Mouse (Mus musculus) adrenal gland, adult 8-10 months (tissue): ENCODE data around the gene Gm20721. TPM values are rescaled to one million over a fixed set of nuclear protein-coding genes. Genes with fewer than 3 reads are reported as not detected.
A peak's percentile ranks its signal among the peaks of the same experiment; 100 is the strongest.
"Not testable (repeated sequence)": the region's sequence is repeated elsewhere in the genome, so short reads cannot be mapped to it uniquely, and the experiment has no call there.

Experiments
- DNase-seq: peaks from one replicate; pipeline ENCODE4 v3.0.0; 2022
- total RNA-seq, 4 experiments: library from RNA; stranded (reverse); gene quantifications; 2 replicates each; pipeline ENCODE4 v1.2.4; 2022

The Gm20721 gene
- total RNA-seq, 4 experiments from 2014 or later: 1.6 to 2.7 (median 2.3) TPM

DNA sequence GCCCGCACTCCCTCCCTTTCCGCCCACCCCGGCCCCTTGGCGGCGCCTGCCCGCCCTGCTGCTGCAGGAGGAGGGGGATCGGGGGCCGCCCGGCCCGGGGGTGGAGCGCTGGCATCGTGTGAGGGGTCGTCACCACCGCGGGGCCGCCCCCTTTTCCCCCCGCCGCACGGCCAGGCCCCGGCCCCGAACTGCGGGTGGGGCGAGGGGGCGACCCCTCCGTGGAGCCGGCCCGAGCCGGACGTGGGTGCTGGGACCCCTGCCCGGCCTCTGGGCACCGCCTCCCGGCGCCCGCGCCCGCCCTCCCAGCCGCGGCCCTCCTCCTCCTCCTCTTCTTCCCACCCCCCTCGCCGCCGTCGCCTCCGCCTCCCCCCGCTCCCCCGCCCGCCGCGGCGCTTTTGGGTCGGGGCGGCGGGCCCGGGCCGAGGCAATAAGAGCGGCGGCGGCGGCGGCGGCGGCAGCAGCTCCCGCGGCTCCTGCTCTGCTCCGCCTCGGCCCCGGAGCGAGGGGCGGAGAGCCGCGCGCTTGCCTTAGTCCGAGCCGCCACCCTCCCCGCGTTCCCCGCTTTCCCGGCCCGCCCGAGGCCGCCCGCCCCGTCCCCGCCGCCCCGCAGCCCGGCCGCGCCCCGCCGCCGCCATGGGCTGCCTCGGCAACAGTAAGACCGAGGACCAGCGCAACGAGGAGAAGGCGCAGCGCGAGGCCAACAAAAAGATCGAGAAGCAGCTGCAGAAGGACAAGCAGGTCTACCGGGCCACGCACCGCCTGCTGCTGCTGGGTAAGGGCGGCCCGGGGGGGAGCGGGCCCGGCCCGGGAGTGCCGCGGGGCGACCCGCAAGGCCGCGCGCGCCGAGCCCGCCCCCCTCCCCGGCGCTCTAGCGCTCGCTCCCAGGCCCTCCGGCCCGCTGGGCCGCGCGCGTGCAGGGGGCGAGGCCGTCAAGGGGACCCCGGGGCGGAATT is 16.6 kb downstream of the Gm20721 start:
- DNase-seq: peak; percentile 73

DNA sequence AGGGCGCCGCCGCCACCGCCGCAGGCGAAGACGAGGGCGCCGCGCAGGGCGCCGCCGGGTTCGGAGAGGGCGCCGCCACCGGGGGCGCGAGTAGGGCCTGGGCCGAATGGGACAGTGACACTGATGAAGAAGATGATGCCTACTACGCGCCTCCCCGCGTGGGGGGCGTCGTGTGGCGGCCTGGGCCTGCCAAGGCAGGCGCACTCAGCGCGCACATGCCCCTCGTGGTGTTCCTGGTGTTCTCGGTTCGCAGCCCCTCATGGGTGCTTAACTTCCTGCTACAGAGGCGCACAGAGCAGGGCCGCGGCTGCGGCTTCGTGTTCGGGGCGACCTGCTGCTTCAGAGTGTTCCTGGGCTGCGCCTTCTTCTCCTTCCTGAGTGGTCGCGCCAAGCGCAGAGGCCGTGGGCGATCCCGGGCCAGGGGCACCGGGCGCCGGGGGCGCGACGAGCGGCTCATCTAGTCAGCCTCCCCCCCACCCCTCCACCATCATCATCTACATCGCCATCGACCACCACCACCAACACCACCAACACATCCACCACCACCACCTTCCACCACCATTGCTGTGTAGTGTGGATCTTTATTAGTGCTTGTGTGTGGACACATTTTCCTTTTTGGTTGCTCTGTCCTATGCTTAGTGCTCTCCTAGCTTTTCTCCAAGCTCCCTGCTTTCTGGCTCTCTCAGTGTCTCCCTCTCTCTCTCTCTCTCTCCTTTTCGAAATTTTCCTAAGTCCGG is 17.4 kb downstream of the Gm20721 start:
- DNase-seq: no peak

DNA sequence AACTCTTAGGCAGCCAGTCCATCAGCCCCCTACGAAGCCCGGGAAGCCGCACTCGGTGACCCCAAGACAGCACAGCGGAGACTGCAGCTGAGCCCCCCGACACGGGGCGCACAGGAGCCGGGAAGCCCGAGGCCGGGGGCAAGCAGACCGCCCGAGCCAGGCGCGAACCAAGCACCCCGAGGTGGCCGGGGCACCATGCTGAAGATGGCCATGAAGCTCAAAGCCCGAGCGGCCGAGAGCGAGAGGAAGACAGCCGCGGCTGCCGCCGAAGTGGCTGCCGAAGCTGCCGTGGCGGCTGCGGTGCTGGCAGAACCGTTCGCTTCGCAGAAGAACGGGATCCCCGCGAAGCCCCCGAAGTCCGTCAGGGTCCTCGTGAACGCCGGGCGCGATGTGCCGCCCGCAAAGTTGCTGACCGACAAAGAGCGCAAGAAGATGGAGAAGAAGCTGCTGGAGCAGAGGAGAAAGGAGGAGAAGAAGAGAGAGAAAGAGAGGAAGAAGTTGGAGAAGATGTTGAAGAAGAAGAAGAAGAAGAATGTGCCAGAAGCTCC is 18.1 kb downstream of the Gm20721 start:
- no peak for DNase-seq

DNA sequence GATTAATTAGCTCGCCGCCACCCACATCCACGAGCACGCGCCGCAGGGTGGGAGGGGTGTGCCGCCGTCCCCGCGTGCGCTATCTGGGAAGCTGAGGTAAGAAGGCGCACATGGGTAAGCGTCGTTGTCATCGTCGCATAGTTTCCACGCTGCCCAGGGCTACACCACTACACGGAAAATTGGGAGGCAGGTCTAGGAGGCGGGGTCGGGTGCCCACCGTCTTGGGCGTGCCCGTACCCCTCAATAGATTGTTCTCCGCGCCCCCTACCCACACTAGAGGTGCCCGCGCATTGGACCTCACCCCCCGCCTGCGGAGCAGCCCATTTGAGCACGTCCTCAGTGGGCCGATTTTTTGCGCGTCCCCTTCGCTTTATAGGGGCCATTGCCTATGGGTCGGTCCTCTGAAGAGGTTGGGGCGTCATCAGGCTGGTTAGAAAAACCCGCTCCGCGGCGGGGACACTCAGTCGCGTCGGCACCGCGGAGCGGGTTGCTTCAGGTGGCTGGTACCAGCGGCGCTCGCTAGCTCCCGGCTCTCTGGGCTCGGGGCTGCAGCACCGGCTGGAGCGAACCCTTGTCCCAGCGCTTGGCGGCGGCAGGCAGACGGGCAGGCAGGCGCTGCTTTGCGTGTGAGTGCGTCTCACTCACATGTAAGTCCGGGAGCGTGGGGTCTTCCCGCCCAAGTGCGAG is 19.1 kb downstream of the Gm20721 start:
- peak; percentile 73 for DNase-seq

DNA sequence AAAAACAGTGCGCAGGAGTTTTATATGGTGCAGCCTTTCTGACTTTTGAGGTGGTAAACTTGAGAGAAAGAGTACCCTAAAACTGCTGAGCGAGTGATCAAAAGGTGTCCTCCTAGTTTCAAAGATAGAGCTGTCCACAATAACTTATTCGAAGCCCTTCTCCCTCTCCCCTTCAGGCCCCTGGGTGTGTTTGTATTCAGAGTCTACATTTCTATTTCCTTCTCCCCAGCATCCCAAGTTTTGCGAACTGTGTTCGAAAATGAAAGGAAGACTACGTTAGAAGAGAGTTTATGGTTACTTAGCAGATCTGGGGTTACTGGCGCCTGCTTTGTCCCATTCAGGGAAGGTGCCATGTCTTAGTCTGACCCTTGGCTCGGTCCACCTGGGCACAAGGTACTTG is 20.0 kb downstream of the Gm20721 start:
- no peak for DNase-seq

DNA sequence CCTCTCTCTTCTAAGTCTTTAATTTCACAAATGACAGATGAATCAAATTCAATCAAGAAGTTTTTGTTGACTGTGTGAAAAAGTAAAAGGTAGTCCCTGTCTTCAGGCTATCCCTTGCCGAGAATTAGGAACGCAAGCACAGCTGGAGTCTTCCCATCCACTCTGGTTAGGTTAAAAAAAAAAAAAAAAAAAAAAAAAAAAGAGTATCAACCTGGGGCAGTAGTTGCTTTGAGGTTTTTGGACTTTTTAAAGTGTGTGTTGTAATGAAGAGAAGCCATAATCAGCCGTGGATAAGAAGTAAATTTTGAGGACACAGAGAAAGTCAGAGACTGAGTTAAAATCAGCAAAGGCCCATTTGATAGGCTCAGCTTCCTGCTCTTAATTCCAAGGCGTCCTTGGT is 20.5 kb downstream of the Gm20721 start:
- no peak for DNase-seq

DNA sequence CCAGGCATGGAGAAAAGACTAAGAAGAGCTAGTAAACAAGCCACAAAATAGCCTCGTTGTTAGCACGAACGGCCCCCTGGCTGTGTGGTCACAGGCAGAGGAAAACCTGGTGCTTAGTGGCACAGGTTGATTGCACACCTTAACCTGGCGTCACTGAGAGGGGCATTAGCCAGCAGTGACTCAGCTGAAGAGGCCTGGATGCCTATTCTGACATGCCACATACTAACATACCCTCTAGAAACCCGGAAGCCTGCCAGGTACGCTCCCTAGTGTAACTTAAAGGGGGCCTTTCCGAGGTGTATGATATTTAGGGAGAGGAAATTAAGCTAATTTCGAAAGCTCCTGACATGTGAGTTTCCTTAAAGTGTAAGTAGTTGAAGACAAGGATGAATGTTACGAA is 29.9 kb downstream of the Gm20721 start:
- DNase-seq: no peak

DNA sequence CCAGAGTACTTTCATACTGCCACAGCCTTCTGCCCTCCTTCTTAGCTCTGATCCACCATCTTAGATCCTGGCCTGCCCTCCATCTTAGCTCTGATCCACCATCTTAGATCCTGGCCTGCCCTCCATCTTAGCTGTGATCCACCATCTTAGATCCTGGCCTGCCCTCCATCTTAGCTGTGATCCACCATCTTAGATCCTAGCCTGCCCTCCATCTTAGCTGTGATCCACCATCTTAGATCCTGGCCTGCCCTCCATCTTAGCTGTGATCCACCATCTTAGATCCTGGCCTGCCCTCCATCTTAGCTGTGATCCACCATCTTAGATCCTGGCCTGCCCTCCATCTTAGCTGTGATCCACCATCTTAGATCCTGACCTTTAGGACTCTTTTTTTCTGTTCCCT is 31.1 kb downstream of the Gm20721 start:
- DNase-seq: not testable (repeated sequence)

DNA sequence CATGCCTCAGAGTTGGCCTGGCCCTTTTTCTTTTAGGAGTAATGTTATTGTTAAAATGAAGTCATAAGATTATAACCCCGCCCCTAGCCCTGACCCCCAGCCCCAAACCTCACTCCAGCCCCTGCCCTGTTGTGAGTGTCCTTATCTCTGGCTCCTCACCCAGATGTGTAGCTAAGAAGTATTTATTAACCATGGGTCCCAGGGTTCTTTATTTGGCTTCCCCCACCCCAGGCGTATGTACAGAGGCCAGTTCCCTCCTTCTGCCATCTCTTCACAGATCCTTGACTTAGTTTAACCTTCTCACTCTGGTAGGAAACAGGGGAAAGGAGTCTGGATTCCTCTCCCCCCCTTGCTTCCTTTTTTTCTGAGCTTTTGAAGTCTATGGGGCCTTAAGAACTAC is 33.9 kb downstream of the Gm20721 start:
- DNase-seq: no peak

DNA sequence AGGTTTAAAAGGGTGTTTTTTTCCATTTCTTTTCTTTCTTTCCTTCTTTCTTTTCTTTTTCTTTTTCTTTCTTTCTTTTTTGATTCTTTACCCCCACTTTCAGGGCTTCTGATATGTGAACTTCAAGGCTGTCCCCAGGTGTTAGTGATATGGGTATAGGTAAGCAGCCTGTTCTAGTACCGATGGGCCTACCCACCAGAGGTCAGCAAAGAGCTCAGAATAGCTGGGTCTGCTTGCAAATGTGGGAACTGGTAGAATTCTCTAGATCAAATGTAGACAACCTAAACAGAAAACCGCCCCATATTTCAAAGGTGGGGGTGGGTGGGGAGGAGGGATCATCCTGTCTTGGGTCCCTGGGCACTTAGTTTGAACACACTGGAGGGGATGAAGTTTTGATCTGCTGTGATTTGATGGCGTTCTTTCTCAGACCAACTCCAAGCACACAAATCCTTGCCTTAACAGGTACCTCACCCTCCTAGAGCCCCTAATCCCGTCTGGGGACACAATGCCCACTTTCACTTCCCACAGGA is 34.3 kb downstream of the Gm20721 start:
- peak; percentile 52 for DNase-seq

DNA sequence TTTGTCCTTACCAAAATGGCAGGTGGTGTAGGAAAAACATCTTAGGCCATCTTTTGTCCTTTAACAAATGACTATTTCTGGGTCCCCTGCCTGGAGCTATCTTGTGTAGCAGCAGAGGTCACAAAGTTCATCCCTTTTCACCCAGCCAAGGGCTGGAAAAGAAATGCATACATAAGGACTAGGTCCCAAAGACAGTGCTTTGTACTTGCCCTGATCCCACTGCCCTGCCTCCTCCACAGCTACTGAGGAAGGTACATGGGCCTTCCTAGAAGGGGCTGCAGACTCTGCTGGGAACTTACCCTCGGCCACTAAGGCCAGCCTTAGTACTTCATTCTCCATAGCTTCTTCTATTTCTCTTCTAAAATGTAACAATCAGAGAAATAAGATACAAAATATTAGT is 34.9 kb downstream of the Gm20721 start:
- DNase-seq: no peak

DNA sequence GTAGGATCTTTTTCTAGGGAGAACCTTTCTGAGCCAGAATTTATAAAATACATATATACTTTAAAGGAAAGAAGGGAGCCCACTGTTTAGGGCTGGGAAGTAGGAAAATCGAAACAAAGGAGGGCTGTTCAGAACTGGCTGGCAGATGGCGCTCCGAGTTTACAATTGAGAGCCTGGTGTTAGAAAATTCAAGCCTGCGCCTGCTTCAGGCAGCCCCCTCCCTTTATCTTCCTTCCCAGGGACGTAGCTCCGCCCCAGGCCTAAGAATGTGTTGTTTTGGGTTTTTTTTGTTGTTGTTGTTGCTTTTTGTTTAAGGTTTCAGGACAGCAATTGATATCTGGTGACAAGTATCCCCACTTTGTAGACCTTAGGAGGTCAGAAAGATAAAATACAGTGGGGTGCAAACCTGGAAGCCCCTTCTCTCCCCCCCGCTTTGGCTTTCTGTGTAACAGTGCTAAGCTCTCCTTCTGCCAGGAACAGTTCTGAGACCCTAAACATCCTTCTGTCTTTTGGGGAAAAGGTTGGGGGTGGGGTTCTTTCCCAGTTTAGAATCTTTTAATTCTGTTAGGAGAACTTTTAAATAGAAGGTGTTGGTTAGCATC is 35.5 kb downstream of the Gm20721 start:
- no peak for DNase-seq

DNA sequence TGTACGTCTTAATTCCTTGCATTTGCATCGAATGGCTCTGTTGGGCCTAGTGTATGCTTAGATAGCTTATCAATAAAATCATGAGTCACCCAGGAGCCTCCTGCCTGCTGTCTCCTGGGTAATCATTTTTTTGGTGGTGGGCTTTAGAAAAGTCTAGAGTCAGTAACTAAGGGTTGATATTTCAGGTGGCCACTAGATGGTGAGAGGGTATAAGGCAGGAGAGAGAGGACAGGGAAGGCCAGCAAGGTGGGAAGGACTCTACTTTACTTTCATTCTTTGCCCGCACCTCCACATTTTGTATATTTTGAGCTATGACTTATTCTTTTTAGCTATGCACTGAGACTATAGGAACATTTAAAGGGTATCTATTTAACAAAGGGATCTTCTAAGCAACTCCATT is 38.6 kb downstream of the Gm20721 start:
- DNase-seq: no peak

DNA sequence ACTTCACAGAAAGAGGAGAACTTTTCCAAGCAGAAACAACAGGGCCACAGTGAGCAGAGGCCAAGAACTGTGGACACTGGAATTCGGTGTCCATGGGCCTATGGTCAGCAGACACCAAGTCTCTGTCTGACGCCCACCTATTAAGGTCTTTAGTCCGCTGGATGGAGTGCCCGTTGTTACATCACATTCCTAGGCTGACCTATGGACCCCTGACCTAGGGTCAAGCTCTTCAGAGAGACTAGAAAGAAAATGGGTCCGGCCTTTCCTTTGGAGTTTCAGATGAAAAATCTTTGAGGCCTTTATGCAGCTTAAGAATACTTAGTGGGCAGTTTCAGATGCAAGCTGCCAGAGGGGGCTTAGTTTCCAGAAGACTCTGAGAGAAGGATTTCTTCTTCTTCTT is 40.9 kb downstream of the Gm20721 start:
- DNase-seq: no peak

DNA sequence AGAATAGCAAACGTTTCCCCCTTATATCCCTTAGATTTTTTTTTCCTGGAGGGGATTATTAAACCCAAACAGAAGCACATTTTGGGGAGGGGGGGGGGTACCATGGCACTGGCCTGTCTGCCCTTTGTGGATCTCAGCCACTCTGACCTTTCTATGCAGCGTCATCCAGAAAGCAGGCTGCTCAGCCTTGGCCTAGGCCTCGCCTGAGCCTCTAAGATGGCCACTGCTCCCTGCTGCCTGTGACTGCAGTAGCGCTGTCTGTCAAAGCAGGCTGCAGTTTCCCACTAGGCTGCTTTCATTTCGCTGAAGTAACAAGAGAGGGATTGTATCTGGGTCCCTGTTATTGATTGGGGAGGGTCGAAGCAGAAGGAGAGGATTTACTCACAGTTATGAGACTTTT is 44.0 kb downstream of the Gm20721 start:
- no peak for DNase-seq

DNA sequence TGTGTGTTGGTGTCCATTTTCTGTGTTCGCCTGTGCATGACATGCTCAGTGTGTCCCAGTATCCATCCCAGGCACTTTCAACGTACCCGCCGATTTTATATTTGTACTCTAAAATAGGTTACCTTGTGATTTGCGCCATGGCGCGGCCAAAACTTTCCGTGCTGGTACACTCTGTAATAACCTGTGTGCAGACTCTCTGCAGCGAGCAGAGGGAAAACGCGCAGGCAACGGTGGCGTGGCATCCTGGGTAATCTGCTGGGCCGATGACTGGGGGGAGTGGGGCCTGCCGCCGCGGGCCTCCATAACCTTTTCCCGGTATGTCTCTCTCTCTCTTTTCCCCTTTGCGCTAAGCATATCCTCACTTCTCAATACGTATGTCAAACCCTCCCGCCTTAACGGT is 45.8 kb downstream of the Gm20721 start:
- DNase-seq: no peak

DNA sequence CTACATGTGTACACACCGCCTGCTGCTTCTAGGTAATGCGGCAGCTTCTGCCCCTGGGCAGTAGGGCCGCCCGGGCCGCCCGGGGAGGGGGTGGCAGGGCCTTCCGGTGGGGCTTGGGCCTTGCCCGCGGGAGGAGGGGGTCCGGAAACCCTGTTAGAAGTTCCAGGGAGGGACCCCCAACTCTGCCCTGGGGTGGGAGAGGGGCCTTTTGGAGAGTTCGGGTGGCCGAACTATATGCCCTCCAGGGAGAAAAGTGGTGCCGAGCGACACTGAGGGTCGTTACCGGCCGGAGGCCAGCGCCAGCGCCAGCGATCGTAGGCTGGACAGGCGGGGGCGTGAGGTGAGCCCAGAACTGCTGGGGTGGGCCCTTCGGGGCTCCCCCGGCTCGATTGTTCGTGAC is 46.3 kb downstream of the Gm20721 start:
- no peak for DNase-seq

DNA sequence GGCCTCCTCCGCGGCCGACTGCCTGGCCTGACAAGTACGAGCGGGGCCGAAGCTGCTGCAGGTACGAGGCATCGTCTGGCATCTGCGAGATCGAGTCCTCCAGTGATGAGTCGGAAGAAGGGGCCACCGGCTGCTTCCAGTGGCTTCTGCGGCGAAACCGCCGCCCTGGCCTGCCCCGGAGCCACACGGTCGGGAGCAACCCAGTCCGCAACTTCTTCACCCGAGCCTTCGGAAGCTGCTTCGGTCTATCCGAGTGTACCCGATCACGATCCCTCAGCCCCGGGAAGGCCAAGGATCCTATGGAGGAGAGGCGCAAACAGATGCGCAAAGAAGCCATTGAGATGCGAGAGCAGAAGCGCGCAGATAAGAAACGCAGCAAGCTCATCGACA is 46.7 kb downstream of the Gm20721 start:
- no peak for DNase-seq

DNA sequence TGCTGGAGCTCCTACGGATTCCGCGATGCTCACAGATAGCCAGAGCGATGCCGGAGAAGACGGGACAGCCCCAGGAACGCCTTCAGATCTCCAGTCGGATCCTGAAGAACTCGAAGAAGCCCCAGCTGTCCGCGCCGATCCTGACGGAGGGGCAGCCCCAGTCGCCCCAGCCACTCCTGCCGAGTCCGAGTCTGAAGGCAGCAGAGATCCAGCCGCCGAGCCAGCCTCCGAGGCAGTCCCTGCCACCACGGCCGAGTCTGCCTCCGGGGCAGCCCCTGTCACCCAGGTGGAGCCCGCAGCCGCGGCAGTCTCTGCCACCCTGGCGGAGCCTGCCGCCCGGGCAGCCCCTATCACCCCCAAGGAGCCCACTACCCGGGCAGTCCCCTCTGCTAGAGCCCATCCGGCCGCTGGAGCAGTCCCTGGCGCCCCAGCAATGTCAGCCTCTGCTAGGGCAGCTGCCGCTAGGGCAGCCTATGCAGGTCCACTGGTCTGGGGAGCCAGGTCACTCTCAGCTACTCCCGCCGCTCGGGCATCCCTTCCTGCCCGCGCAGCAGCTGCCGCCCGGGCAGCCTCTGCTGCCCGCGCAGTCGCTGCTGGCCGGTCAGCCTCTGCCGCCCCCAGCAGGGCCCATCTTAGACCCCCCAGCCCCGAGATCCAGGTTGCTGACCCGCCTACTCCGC is 47.3 kb downstream of the Gm20721 start:
- no peak for DNase-seq

DNA sequence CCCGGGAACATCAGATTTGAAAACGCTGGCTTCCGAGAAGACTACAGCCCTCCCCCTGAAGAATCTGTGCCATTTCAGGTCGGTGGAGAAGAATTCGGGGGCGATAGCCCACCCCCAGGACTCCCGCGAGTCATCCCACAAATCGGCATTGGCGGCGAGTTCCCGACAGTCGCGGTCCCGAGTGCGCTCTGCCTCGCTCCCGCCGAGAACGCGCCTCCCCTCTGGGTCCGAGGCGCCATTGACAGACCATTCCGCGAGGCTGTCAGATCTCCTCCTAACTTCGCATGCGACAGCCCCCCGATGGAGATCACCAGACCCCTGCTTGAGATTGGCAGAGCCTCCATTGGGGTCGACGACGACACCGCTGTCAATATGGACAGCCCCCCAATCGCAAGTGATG is 48.0 kb downstream of the Gm20721 start:
- DNase-seq: no peak

DNA sequence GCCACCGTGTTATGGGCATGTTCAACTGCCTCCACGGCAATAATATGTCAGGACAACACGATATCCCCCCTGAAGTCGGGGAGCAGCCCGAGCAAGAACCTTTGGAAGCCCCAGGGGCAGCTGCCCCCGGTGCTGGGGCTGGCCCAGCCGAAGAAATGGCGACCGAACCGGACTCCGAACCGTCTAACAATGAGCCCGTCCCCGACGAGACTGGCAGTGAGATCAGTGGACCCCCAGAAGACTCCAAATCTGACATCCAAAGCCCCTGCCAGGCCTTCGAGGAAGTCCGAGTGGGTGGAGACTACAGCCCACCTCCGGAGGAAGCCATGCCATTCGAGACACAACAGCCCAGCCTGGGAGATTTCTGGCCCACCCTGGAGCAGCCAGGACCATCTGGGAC is 48.7 kb downstream of the Gm20721 start:
- DNase-seq: no peak
